11 mouse cellular contexts compared by ENCODE assay signal in the genomic region with DNA sequence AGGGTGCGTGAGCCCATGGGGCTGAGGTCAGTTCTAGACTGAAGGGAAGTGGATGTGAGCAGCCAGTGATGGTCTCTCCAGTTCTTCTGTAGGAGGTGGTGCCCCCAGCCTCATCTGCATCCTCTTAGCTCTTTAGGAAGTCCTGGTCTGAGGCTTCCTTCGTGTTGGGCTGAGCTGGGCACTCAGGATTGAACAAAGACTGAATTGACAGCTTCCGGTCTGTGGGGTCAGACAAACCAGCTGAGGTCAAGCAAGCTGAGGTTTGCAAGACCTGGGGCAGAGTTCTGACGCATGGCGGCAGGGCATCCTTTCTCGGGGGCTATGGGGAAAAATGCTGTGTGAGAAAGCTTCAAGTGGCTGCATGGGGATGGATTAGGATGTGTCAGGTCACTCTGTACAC. TPM values are rescaled to one million over a fixed set of nuclear protein-coding genes. Genes with fewer than 3 reads are reported as not detected.
DNase-seq lines count a peak whose midpoint lies in the region; ATAC-seq and TF ChIP-seq lines count a peak whose summit lies in the region.
"Had no signal": no experiment of that assay in that cellular context is flagged by ENCODE, and none has a peak within 500 bp of the region (broad histone marks: within the 10 kb centered on the region; RNA-seq: fewer than 3 reads in every experiment).

No protein-coding gene starts in this region.

- DNase-seq in heart, postnatal 4 days = no peak
- DNase-seq in lung, embryonic 14.5 days = peak; percentile 52
- no peak for DNase-seq in lung, postnatal 14 days
- DNase-seq in embryo, embryonic 11 days = peak; percentile 62
- no peak for DNase-seq in midbrain, embryonic 14.5 days
- DNase-seq in spleen, postnatal 4 days (ENCODE audit: low spot score in 2 of 2) = no peak
- DNase-seq: right cerebral cortex, postnatal 14 days had no signal

- H3K36me3 ChIP-seq in heart, embryonic 12.5 days = peaks cover 17% of the 10 kb centered on the region
- H3K36me3 ChIP-seq in lung, embryonic 14.5 days (ENCODE audit: insufficient read depth) = peaks cover 28% of the 10 kb centered on the region
- no peaks in the 10 kb centered on the region for H3K36me3 ChIP-seq in midbrain, embryonic 14.5 days (ENCODE audit: control insufficient read depth, insufficient read depth, low read length)

- peak overlapping the region; percentile 96 for H3K27ac ChIP-seq in heart, embryonic 12.5 days (ENCODE audit: poor library complexity, severe bottlenecking)
- H3K27ac ChIP-seq in lung, embryonic 14.5 days (ENCODE audit: low read depth) = peak overlapping the region; percentile 99
- H3K27ac ChIP-seq in midbrain, embryonic 14.5 days (replicated peaks; ENCODE audit: low read depth, low read length) = no peak overlapping the region
- H3K27ac ChIP-seq: liver, embryonic 15.5 days had no signal

- H3K4me1 ChIP-seq in heart, embryonic 12.5 days (replicated peaks) = peaks cover 97% of the 10 kb centered on the region
- H3K4me1 ChIP-seq in lung, embryonic 14.5 days (ENCODE audit: insufficient read depth) = peaks cover 75% of the 10 kb centered on the region
- 0 out of 2 replicates have a peak, but pooled peaks cover 23% of the 10 kb centered on the region for H3K4me1 ChIP-seq in midbrain, embryonic 14.5 days (ENCODE audit: control insufficient read depth, insufficient read depth, low read length)

- WGBS in heart, embryonic 12.5 days = 37% methylated on average over 6 of the region's 6 CpGs
- 25% methylated on average over 6 of the region's 6 CpGs for WGBS in lung, embryonic 14.5 days
- 44% methylated on average over 6 of the region's 6 CpGs for WGBS in midbrain, embryonic 14.5 days

- no peak for TF ChIP-seq CTCF in lung, embryonic 14.5 days (IDR thresholded peaks at IDR 0.05; ENCODE audit: low read depth)

- peak overlapping the region; percentile 65 for H3K9ac ChIP-seq in heart, embryonic 12.5 days
- peak overlapping the region; percentile 27; the same call in 1 of the 2 replicates for H3K9ac ChIP-seq in lung, embryonic 14.5 days
- no peak overlapping the region for H3K9ac ChIP-seq in midbrain, embryonic 14.5 days (replicated peaks; ENCODE audit: low read length)
- H3K9ac ChIP-seq: liver, embryonic 15.5 days had no signal

- H3K4me3 ChIP-seq in heart, embryonic 12.5 days = no peak overlapping the region
- H3K4me3 ChIP-seq in lung, embryonic 14.5 days (ENCODE audit: low read depth, low read length) = no peak overlapping the region
- no peak overlapping the region for H3K4me3 ChIP-seq in midbrain, embryonic 14.5 days (replicated peaks; ENCODE audit: low read depth, low read length)
- H3K4me3 ChIP-seq: liver, embryonic 15.5 days had no signal

- H3K9me3 ChIP-seq in heart, embryonic 12.5 days (replicated peaks) = no peaks in the 10 kb centered on the region
- no peaks in the 10 kb centered on the region for H3K9me3 ChIP-seq in lung, embryonic 14.5 days (ENCODE audit: low read depth, low read length)
- H3K9me3 ChIP-seq in midbrain, embryonic 14.5 days (ENCODE audit: control insufficient read depth, low read length) = no peaks in the 10 kb centered on the region
- H3K9me3 ChIP-seq: liver, embryonic 15.5 days had no signal

- no peak for ATAC-seq in heart, embryonic 12.5 days (ENCODE audit: insufficient number of reproducible peaks, low FRiP score)
- ATAC-seq in lung, embryonic 14.5 days (ENCODE audit: insufficient read depth) = no peak
- ATAC-seq in megakaryocyte progenitor cell, adult 5-6 weeks (replicated peaks; ENCODE audit: poor library complexity) = 0 out of 2 replicates have a peak, but pooled peaks have one; percentile 8
- no peak for ATAC-seq in midbrain, embryonic 14.5 days (ENCODE audit: low FRiP score, low TSS enrichment)

- peak overlapping the region; percentile 52 for H3K4me2 ChIP-seq in heart, embryonic 12.5 days
- peak overlapping the region; percentile 90 for H3K4me2 ChIP-seq in lung, embryonic 14.5 days
- H3K4me2 ChIP-seq in midbrain, embryonic 14.5 days (ENCODE audit: low read length) = no peak overlapping the region
- H3K4me2 ChIP-seq: liver, embryonic 15.5 days had no signal

- H3K27me3 ChIP-seq in heart, embryonic 12.5 days (replicated peaks) = no peaks in the 10 kb centered on the region
- H3K27me3 ChIP-seq in lung, embryonic 14.5 days (ENCODE audit: insufficient read depth, low read length) = no peaks in the 10 kb centered on the region
- H3K27me3 ChIP-seq in midbrain, embryonic 14.5 days (ENCODE audit: control insufficient read depth, insufficient read depth, low read length) = no peaks in the 10 kb centered on the region
- H3K27me3 ChIP-seq: CH12.LX; liver, embryonic 15.5 days had no signal

RNA-seq across cellular contexts. Expression of gene Csrp1, which starts 15.6 kb away (rescaled TPM):
- polyA plus RNA-seq in heart, embryonic 12.5 days (2016; fragmentation: Nextera tagmentation; extraction: Ambion mirVana) = 266 and 270 TPM in 2 replicates
- 100 to 1,000 TPM; 262 to 267 TPM for total RNA-seq in heart, postnatal 4 days (2021)
- polyA plus RNA-seq in lung, embryonic 14.5 days (2014; fragmentation: Nextera tagmentation; extraction: Ambion mirVana) = 271 and 297 TPM in 2 replicates
- 103 and 106 TPM in 2 replicates for total RNA-seq in megakaryocyte progenitor cell, adult 5-6 weeks (2015)
- 104 and 113 TPM in 2 replicates for total RNA-seq in megakaryocyte progenitor cell, adult 5-6 weeks (2017)
- polyA plus RNA-seq in midbrain, embryonic 14.5 days (2014; fragmentation: Nextera tagmentation; extraction: Ambion mirVana) = 13.2 and 16.1 TPM in 2 replicates

RNA-seq across cellular contexts. Expression of gene Phlda3, which starts 30.5 kb away (rescaled TPM):
- polyA plus RNA-seq in heart, embryonic 12.5 days (2016; fragmentation: Nextera tagmentation; extraction: Ambion mirVana) = 73.0 and 74.1 TPM in 2 replicates
- total RNA-seq in heart, postnatal 4 days (2021) = 10 to 100 TPM; 40.7 to 43.8 TPM
- polyA plus RNA-seq in lung, embryonic 14.5 days (2014; fragmentation: Nextera tagmentation; extraction: Ambion mirVana) = 75.4 and 79.5 TPM in 2 replicates
- total RNA-seq in megakaryocyte progenitor cell, adult 5-6 weeks (2015) = 0.61 and 1.1 TPM in 2 replicates
- not detected in 2 replicates for total RNA-seq in megakaryocyte progenitor cell, adult 5-6 weeks (2017)
- 20.7 and 25.1 TPM in 2 replicates for polyA plus RNA-seq in midbrain, embryonic 14.5 days (2014; fragmentation: Nextera tagmentation; extraction: Ambion mirVana)

RNA-seq across cellular contexts. Expression of gene Tnni1, which starts 43.8 kb away (rescaled TPM):
- polyA plus RNA-seq in heart, embryonic 12.5 days (2016; fragmentation: Nextera tagmentation; extraction: Ambion mirVana) = 3,113 and 3,172 TPM in 2 replicates
- total RNA-seq in heart, postnatal 4 days (2021) = 1,000 to 10,000 TPM; 2,021 to 2,289 TPM
- 11.4 and 63.9 TPM in 2 replicates for polyA plus RNA-seq in lung, embryonic 14.5 days (2014; fragmentation: Nextera tagmentation; extraction: Ambion mirVana)
- not detected in 2 replicates for total RNA-seq in megakaryocyte progenitor cell, adult 5-6 weeks (2015)
- total RNA-seq in megakaryocyte progenitor cell, adult 5-6 weeks (2017) = not detected in 2 replicates
- 0.43 TPM in 1 of 2 replicates, not detected in the other for polyA plus RNA-seq in midbrain, embryonic 14.5 days (2014; fragmentation: Nextera tagmentation; extraction: Ambion mirVana)

Comparison
In these comparisons a context has a peak if more than half of its experiments do, and no peak if none do; other contexts are left out.
1. DNase-seq: peak in lung, embryonic 14.5 days (single experiment) and embryo, embryonic 11 days (single experiment); none in heart, postnatal 4 days (single experiment), lung, postnatal 14 days (single experiment), midbrain, embryonic 14.5 days (single experiment) and spleen, postnatal 4 days (0 of 2).
2. RNA of gene Csrp1, which starts 15.6 kb away (polyA plus RNA-seq): 271 to 297 TPM in lung, embryonic 14.5 days and 266 to 270 TPM in heart, embryonic 12.5 days; 13.2 to 16.1 TPM in midbrain, embryonic 14.5 days; every median in the first group is over 10 times any median in the second.
3. RNA of gene Tnni1, which starts 43.8 kb away (polyA plus RNA-seq): 3,113 to 3,172 TPM in heart, embryonic 12.5 days; 11.4 to 63.9 TPM in lung, embryonic 14.5 days and 0.43 TPM in midbrain, embryonic 14.5 days; every median in the first group is over 10 times any median in the second.